Mouse (Mus musculus) hindbrain, embryonic 14.5 days (tissue): ENCODE data around the gene Pafah2. TPM values are rescaled to one million over a fixed set of nuclear protein-coding genes. Genes with fewer than 3 reads are reported as not detected.

Experiments used
- ATAC-seq: fragments of 200-750 bp; cut with Nextera tagmentation; 2 replicates; pipeline ENCODE4 v1.8.0; 2017; ENCODE audit warnings: moderate number of reproducible peaks, mild to moderate bottlenecking, moderate TSS enrichment, moderate library complexity; ENCODE audit not compliant: low FRiP score
- DNase-seq: peaks from one replicate; pipeline ENCODE4 v3.0.0-alpha.2; 2015; ENCODE audit warnings: low spot score
- H3K27ac ChIP-seq: fragments of 300-500 bp; sonication (generic); 2 replicates; pipeline ENCODE4 v1.5.1; 2014; ENCODE audit warnings: mild to moderate bottlenecking, moderate library complexity
- H3K27me3 ChIP-seq: fragments of 300-500 bp; sonication (generic); 2 replicates; pipeline ENCODE4 v1.6.1; 2014; ENCODE audit warnings: mild to moderate bottlenecking, low read length, mixed read lengths; ENCODE audit not compliant: control insufficient read depth, insufficient read depth
- H3K36me3 ChIP-seq: fragments of 300-500 bp; sonication (generic); replicated peaks from 2 replicates; pipeline ENCODE4 v1.6.1; 2014; ENCODE audit not compliant: control insufficient read depth, insufficient read depth
- H3K4me1 ChIP-seq: fragments of 300-500 bp; sonication (generic); replicated peaks from 2 replicates; pipeline ENCODE4 v1.6.1; 2014; ENCODE audit warnings: antibody characterized with exemption, low read length, mixed read lengths; ENCODE audit not compliant: control insufficient read depth, insufficient read depth
- H3K4me2 ChIP-seq: fragments of 300-500 bp; sonication (generic); replicated peaks from 2 replicates; pipeline ENCODE4 v1.6.1; 2014; ENCODE audit warnings: mild to moderate bottlenecking, moderate library complexity
- H3K4me3 ChIP-seq: fragments of 300-500 bp; sonication (generic); replicated peaks from 2 replicates; pipeline ENCODE4 v1.5.1; 2014; ENCODE audit warnings: mild to moderate bottlenecking, low read length
- H3K9ac ChIP-seq: fragments of 300-500 bp; sonication (generic); 2 replicates; pipeline ENCODE4 v1.6.1; 2014
- H3K9me3 ChIP-seq: fragments of 300-500 bp; sonication (generic); 2 replicates; pipeline ENCODE4 v1.6.1; 2016; ENCODE audit warnings: low read length; ENCODE audit not compliant: control insufficient read depth
- WGBS: fragments of 180-500 bp; shearing (Covaris S2); extraction: QIAGEN DNeasy Blood & Tissue Kit; methylation state at CpG from one replicate; pipeline ENCODE4 v1.1.7; 2014; 5-methylcytosine and 5-hydroxymethylcytosine counted together
- polyA plus RNA-seq: library from polyadenylated mRNA; unstranded; fragments of >200 nt; fragmentation: Nextera tagmentation; extraction: Ambion mirVana; gene quantifications from 2 replicates; pipeline ENCODE4 v1.2.1, GENCODE M21; 2014

Pafah2 gene
- polyA plus RNA-seq, 1 experiment from 2014 or later = 6.8 TPM

DNA sequence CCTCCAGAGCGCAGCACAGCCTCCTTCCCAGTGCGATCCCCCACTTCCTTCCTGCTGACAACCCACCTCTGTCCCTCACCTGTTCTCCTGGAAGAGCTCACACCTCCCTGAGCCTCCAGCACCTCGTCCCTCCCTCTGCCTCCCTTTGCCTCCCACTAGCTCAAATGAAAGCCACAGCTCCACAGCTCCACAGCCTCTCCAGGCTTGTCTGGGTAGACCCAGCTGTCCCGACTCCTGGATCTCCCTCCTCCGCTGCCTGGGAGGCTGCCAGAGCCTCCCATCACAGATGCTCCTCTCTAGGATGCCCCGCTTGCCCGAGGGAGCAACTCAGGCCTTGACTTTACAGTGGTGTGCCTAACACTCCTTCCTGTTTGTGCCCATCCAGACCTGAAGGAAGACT, 29.0 kb downstream of the Pafah2 start:
- no peak for ATAC-seq
- Histone ChIP-seq H3K4me2 (no peak overlapping the region), H3K36me3 (no peaks in the 10 kb centered on the region), H3K4me1 (peaks cover 6% of the 10 kb centered on the region), H3K27ac (no peak overlapping the region), H3K27me3 (no peaks in the 10 kb centered on the region), H3K9ac (no peak overlapping the region), H3K9me3 (no peaks in the 10 kb centered on the region), H3K4me3 (no peak overlapping the region)
- DNase-seq = no peak
- 65% methylated on average over 7 of the region's 7 CpGs for WGBS

- H3K4me2 ChIP-seq = peak overlapping the region; percentile 41
- ATAC-seq = peak; percentile 78
- H3K4me3 ChIP-seq = no peak overlapping the region
- H3K4me1 ChIP-seq = peaks cover 16% of the 10 kb centered on the region
- H3K9me3 ChIP-seq = no peaks in the 10 kb centered on the region
- H3K9ac ChIP-seq = peak overlapping the region; percentile 29; the same call in 1 of the 2 replicates
- no peaks in the 10 kb centered on the region for H3K27me3 ChIP-seq
- H3K27ac ChIP-seq = peak overlapping the region; percentile 91
- H3K36me3 ChIP-seq = no peaks in the 10 kb centered on the region
- peak; percentile 80 for DNase-seq
- 9% methylated on average over 23 of the region's 23 CpGs for WGBS
Measured at GRCm38 (mm10) chr4:134430381-134431004, 34.4 kb downstream of the Pafah2 start.

DNA sequence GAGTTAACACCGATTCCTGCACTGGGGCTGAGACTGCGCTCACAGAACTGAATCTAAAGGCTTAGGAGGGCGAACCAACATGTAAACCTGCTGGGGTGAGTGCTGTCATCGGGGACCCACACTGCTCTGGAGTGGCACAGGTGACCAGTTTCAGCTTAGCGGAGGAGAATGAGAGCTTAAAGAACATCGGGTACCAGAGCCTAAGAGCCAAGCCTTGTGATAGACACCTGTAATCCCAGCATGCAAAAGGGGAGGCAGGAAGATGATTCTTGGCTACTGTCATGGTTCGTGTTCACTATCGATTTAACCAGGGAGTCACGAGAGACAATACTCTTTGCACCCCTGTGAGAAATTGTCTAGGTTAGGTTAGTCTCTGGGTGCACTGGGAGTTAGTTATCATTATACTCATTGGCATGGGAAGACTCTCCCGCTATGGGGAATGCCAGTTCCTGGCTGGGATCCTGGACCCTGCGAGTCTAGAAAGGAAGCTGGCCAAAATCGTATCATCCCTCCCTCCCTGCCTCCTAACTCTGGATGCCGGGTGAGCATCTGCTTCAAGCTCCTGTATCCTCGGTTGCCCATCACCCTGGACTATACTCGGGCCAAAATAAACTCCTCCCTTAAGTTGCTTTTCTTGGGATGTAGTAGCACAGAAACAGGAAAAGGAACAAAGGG, 36.7 kb downstream of the Pafah2 start:
- Histone ChIP-seq H3K36me3 (no peaks in the 10 kb centered on the region), H3K4me3 (no peak overlapping the region), H3K27me3 (no peaks in the 10 kb centered on the region), H3K27ac (no peak overlapping the region), H3K4me1 (peaks cover 16% of the 10 kb centered on the region), H3K4me2 (no peak overlapping the region), H3K9me3 (no peaks in the 10 kb centered on the region), H3K9ac (no peak overlapping the region)
- 78% methylated on average over 15 of the region's 15 CpGs for WGBS
- DNase-seq = no peak
- no peak for ATAC-seq

GRCm38 (mm10) chr4:134436185-134436584, 40.1 kb downstream of the Pafah2 start:
- Histone ChIP-seq H3K4me3 (no peak overlapping the region), H3K4me1 (no peaks in the 10 kb centered on the region; the same call in 1 of the 2 replicates), H3K27ac (no peak overlapping the region), H3K36me3 (no peaks in the 10 kb centered on the region), H3K9ac (no peak overlapping the region), H3K4me2 (no peak overlapping the region), H3K9me3 (no peaks in the 10 kb centered on the region), H3K27me3 (no peaks in the 10 kb centered on the region)
- no peak for DNase-seq
- 23% methylated on average over 7 of the region's 7 CpGs for WGBS
- 0 out of 2 replicates have a peak, but pooled peaks have one; percentile 21 for ATAC-seq

- no peak for ATAC-seq
- 71% methylated on average over 10 of the region's 10 CpGs for WGBS
- Histone ChIP-seq H3K4me2 (no peak overlapping the region), H3K27ac (no peak overlapping the region), H3K9ac (no peak overlapping the region), H3K4me3 (no peak overlapping the region), H3K27me3 (no peaks in the 10 kb centered on the region), H3K36me3 (no peaks in the 10 kb centered on the region), H3K9me3 (no peaks in the 10 kb centered on the region), H3K4me1 (no peaks in the 10 kb centered on the region; the same call in 1 of the 2 replicates)
- DNase-seq = no peak
Measured at GRCm38 (mm10) chr4:134436659-134437058, 40.5 kb downstream of the Pafah2 start.

- DNase-seq = no peak
- H3K36me3 ChIP-seq = no peaks in the 10 kb centered on the region
- H3K4me2 ChIP-seq = no peak overlapping the region
- no peak overlapping the region for H3K9ac ChIP-seq
- H3K27ac ChIP-seq = no peak overlapping the region
- H3K27me3 ChIP-seq = no peaks in the 10 kb centered on the region
- H3K9me3 ChIP-seq = no peaks in the 10 kb centered on the region
- WGBS = 91% methylated on average over 3 of the region's 3 CpGs
- ATAC-seq = no peak
- no peaks in the 10 kb centered on the region; the same call in 1 of the 2 replicates for H3K4me1 ChIP-seq
- H3K4me3 ChIP-seq = no peak overlapping the region
Measured at GRCm38 (mm10) chr4:134439119-134439518, 43.0 kb downstream of the Pafah2 start.

DNA sequence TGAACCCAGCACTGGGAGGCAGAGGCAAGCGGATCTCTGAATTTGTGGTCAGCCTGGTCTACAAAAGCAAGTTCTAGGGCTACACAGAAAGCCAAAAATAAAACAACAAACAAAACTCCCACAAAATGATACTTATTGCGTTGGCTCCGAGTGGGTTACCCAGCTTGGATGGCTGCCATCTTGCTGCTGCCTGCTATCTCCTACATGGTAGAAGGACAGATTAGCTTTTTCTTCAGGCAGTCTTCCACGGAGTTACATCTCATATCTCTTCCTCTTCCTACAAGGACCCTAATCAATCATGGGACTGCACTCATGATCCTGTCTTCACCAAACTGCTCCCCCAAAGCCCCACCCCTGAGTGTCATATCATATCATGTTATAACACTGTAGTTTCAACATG, 43.8 kb downstream of the Pafah2 start:
- H3K4me1 ChIP-seq = no peaks in the 10 kb centered on the region; the same call in 1 of the 2 replicates
- DNase-seq = no peak
- WGBS = 82% methylated on average over 4 of the region's 4 CpGs
- ATAC-seq = no peak
- H3K27ac ChIP-seq = no peak overlapping the region
- no peaks in the 10 kb centered on the region for H3K36me3 ChIP-seq
- H3K4me2 ChIP-seq = no peak overlapping the region
- H3K9ac ChIP-seq = no peak overlapping the region
- no peaks in the 10 kb centered on the region for H3K27me3 ChIP-seq
- H3K4me3 ChIP-seq = no peak overlapping the region
- no peaks in the 10 kb centered on the region for H3K9me3 ChIP-seq

GRCm38 (mm10) chr4:134442216-134442615, 46.1 kb downstream of the Pafah2 start:
- no peak overlapping the region for H3K4me2 ChIP-seq
- ATAC-seq (no peak), DNase-seq (no peak)
- H3K9me3 ChIP-seq = no peaks in the 10 kb centered on the region
- H3K9ac ChIP-seq = no peak overlapping the region
- no peaks in the 10 kb centered on the region for H3K36me3 ChIP-seq
- WGBS = 80% methylated on average over 4 of the region's 4 CpGs
- H3K27ac ChIP-seq = no peak overlapping the region
- H3K27me3 ChIP-seq = no peaks in the 10 kb centered on the region
- peaks cover 4% of the 10 kb centered on the region; the same call in 1 of the 2 replicates for H3K4me1 ChIP-seq
- no peak overlapping the region for H3K4me3 ChIP-seq

DNA sequence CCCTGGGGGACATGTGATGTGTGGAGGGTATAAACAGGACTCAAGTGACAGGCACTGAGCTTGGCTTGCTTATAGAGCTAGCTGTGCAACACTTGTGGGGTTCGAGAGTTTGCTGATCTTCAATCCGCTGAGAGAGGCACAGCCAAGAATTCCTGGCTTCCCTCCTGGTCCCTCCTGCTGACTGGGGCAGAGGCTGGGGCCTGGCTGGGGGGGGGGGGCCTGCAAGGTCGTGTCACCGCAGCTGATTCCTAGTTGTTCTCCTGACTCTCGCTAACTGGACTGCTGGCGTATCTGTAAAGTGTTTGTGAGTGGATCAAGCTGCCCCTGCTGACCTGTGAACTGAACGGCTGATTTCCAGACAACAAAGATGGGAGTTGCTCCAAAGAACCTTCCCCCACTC, 47.5 kb downstream of the Pafah2 start:
- WGBS = 54% methylated on average over 7 of the region's 7 CpGs
- no peak overlapping the region for H3K9ac ChIP-seq
- no peak overlapping the region for H3K4me2 ChIP-seq
- no peak for ATAC-seq
- no peak for DNase-seq
- no peaks in the 10 kb centered on the region for H3K27me3 ChIP-seq
- peaks cover 7% of the 10 kb centered on the region; the same call in 1 of the 2 replicates for H3K4me1 ChIP-seq
- no peak overlapping the region for H3K27ac ChIP-seq
- no peaks in the 10 kb centered on the region for H3K9me3 ChIP-seq
- H3K36me3 ChIP-seq = no peaks in the 10 kb centered on the region
- no peak overlapping the region for H3K4me3 ChIP-seq
